Mouse (Mus musculus) hindbrain, embryonic 15.5 days (tissue): ENCODE data around the gene H2-T3. TPM values are rescaled to one million over a fixed set of nuclear protein-coding genes. Genes with fewer than 3 reads are reported as not detected.
"Not testable (repeated sequence)": the region's sequence is repeated elsewhere in the genome, so short reads cannot be mapped to it uniquely, and the experiment has no call there.

Experiments
- ATAC-seq: fragments of 200-750 bp; cut with Nextera tagmentation; 2 replicates; pipeline ENCODE4 v1.8.0; 2017; ENCODE audit warnings: low read depth, moderate number of reproducible peaks, moderate TSS enrichment; ENCODE audit not compliant: low FRiP score
- H3K27ac ChIP-seq: fragments of 300-500 bp; sonication (generic); replicated peaks from 2 replicates; pipeline ENCODE4 v1.5.1; 2015; ENCODE audit warnings: mild to moderate bottlenecking, inconsistent platforms
- H3K27me3 ChIP-seq: fragments of 300-500 bp; sonication (generic); 2 replicates; pipeline ENCODE4 v1.6.1; 2015; ENCODE audit warnings: control low read depth, inconsistent platforms
- H3K36me3 ChIP-seq: fragments of 300-500 bp; sonication (generic); 2 replicates; pipeline ENCODE4 v1.6.1; 2015; ENCODE audit warnings: control low read depth, inconsistent platforms
- H3K4me1 ChIP-seq: fragments of 300-500 bp; sonication (generic); replicated peaks from 2 replicates; pipeline ENCODE4 v1.6.1; 2015; ENCODE audit warnings: control low read depth, inconsistent platforms
- H3K4me2 ChIP-seq: fragments of 300-500 bp; sonication (generic); 2 replicates; pipeline ENCODE4 v1.6.1; 2015; ENCODE audit warnings: moderate library complexity, mild to moderate bottlenecking, inconsistent platforms
- H3K4me3 ChIP-seq: fragments of 300-500 bp; sonication (generic); 2 replicates; pipeline ENCODE4 v1.5.1; 2015; ENCODE audit warnings: mild to moderate bottlenecking, inconsistent platforms
- H3K9ac ChIP-seq: fragments of 300-500 bp; sonication (generic); 2 replicates; pipeline ENCODE4 v1.6.1; 2015; ENCODE audit warnings: inconsistent platforms
- H3K9me3 ChIP-seq: fragments of 300-500 bp; sonication (generic); 2 replicates; pipeline ENCODE4 v1.6.1; 2016; ENCODE audit warnings: control low read depth, inconsistent platforms
- WGBS: fragments of 180-500 bp; shearing (Covaris S2); methylation state at CpG from one replicate; pipeline ENCODE4 v1.1.7; 2015; 5-methylcytosine and 5-hydroxymethylcytosine counted together
- polyA plus RNA-seq: library from polyadenylated mRNA; unstranded; fragments of >200 nt; fragmentation: Nextera tagmentation; extraction: Ambion mirVana; gene quantifications from 2 replicates; pipeline ENCODE4 v1.2.1, GENCODE M21; 2015

H2-T3 gene
- polyA plus RNA-seq, 1 experiment from 2014 or later = not detected

GRCm38 (mm10) chr17:36205862-36206261, 15.8 kb upstream of the H2-T3 start:
- WGBS = under 1% methylated on average over 38 of the region's 41 CpGs
- no peaks in the 10 kb centered on the region for H3K36me3 ChIP-seq
- H3K4me3 ChIP-seq = peak overlapping the region; percentile 34
- no peaks in the 10 kb centered on the region for H3K9me3 ChIP-seq
- H3K4me2 ChIP-seq = peak overlapping the region; percentile 59
- H3K9ac ChIP-seq = peak overlapping the region; percentile 9; the same call in 1 of the 2 replicates
- H3K4me1 ChIP-seq = peaks cover 11% of the 10 kb centered on the region
- no peak overlapping the region for H3K27ac ChIP-seq
- peaks cover 49% of the 10 kb centered on the region for H3K27me3 ChIP-seq
- no peak for ATAC-seq

- no peak for ATAC-seq
- H3K9me3 ChIP-seq = no peaks in the 10 kb centered on the region
- H3K4me2 ChIP-seq = peak overlapping the region; percentile 59
- WGBS = 1% methylated on average over 15 of the region's 15 CpGs
- H3K4me3 ChIP-seq = peak overlapping the region; percentile 34
- H3K9ac ChIP-seq = no peak overlapping the region
- peaks cover 11% of the 10 kb centered on the region for H3K4me1 ChIP-seq
- peaks cover 49% of the 10 kb centered on the region for H3K27me3 ChIP-seq
- H3K36me3 ChIP-seq = no peaks in the 10 kb centered on the region
- H3K27ac ChIP-seq = no peak overlapping the region
Measured at GRCm38 (mm10) chr17:36205456-36205855, 15.4 kb upstream of the H2-T3 start.

GRCm38 (mm10) chr17:36201851-36202250, 11.8 kb upstream of the H2-T3 start:
- Histone ChIP-seq H3K4me3 (no peak overlapping the region), H3K36me3 (no peaks in the 10 kb centered on the region), H3K9me3 (no peaks in the 10 kb centered on the region), H3K4me1 (peaks cover 11% of the 10 kb centered on the region), H3K9ac (no peak overlapping the region), H3K27me3 (peaks cover 39% of the 10 kb centered on the region), H3K27ac (no peak overlapping the region), H3K4me2 (no peak overlapping the region)
- WGBS = 94% methylated on average over 2 of the region's 2 CpGs
- ATAC-seq = no peak

- no peak for ATAC-seq
- no peak overlapping the region for H3K4me2 ChIP-seq
- H3K9me3 ChIP-seq = no peaks in the 10 kb centered on the region
- H3K4me3 ChIP-seq = no peak overlapping the region
- H3K27ac ChIP-seq = no peak overlapping the region
- WGBS = 13% methylated on average over 5 of the region's 5 CpGs
- H3K4me1 ChIP-seq = no peaks in the 10 kb centered on the region
- H3K9ac ChIP-seq = no peak overlapping the region
- peaks cover 8% of the 10 kb centered on the region for H3K27me3 ChIP-seq
- no peaks in the 10 kb centered on the region for H3K36me3 ChIP-seq
Measured at GRCm38 (mm10) chr17:36198317-36198716, 8.2 kb upstream of the H2-T3 start.

DNA sequence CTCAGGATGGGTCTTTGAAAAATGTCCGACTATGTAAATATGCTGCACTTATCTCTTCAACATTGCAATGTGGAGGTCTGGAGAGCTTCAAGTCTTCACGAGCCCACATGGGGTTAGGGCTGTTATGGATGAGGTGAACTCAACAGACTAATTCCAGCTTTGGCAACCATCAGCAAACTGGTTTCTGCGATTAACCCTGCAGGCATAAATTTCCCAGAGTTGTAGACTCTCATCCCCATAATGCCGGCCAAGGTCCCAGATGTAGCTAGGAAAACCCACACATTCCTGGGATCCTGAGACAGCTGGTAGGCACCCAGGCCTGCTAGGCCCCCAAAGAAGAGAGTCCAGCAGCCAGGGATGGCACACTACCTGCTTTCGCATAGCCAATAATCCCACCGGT, 4.4 kb upstream of the H2-T3 start:
- no peak for ATAC-seq
- no peak overlapping the region for H3K9ac ChIP-seq
- no peak overlapping the region for H3K4me2 ChIP-seq
- peaks cover 16% of the 10 kb centered on the region; the same call in 1 of the 2 replicates for H3K27me3 ChIP-seq
- H3K27ac ChIP-seq = no peak overlapping the region
- H3K4me1 ChIP-seq = no peaks in the 10 kb centered on the region
- WGBS = 86% methylated on average over 6 of the region's 6 CpGs
- no peak overlapping the region for H3K4me3 ChIP-seq
- H3K36me3 ChIP-seq = no peaks in the 10 kb centered on the region
- no peaks in the 10 kb centered on the region for H3K9me3 ChIP-seq

GRCm38 (mm10) chr17:36193546-36194141, 3.6 kb upstream of the H2-T3 start:
- H3K27me3 ChIP-seq = peaks cover 22% of the 10 kb centered on the region
- no peak overlapping the region for H3K27ac ChIP-seq
- H3K4me3 ChIP-seq = no peak overlapping the region
- ATAC-seq = no peak
- H3K4me2 ChIP-seq = no peak overlapping the region
- H3K9ac ChIP-seq = no peak overlapping the region
- no peaks in the 10 kb centered on the region for H3K4me1 ChIP-seq
- no peaks in the 10 kb centered on the region for H3K36me3 ChIP-seq
- H3K9me3 ChIP-seq = no peaks in the 10 kb centered on the region
- WGBS = 32% methylated on average over 8 of the region's 8 CpGs

DNA sequence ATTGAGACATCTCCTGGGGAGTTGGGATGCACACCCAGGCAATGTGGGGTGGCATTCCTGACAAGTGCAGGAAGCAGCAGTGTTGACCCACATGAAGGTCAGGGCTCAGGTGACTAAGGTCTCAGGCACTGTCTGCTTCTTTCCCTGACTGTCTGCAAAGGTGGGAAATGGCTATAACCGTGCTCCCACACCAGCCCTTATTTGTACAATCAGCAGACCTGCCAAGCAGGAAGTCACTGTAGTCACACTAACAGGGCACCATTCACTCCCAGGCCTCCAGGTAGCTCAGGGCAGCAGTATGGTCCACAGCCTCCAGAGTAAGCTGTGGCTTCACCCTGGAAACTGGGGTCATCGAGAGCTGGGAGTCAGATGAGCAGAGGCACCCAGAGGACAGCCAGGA, 2.3 kb upstream of the H2-T3 start:
- 64% methylated on average over 2 of the region's 2 CpGs for WGBS
- peaks cover 23% of the 10 kb centered on the region for H3K27me3 ChIP-seq
- no peak for ATAC-seq

GRCm38 (mm10) chr17:36189491-36190168, 457 bp downstream of the H2-T3 start:
- no peak overlapping the region for H3K4me3 ChIP-seq
- 40% methylated on average over 18 of the region's 18 CpGs for WGBS
- H3K27ac ChIP-seq = no peak overlapping the region
- H3K36me3 ChIP-seq = no peaks in the 10 kb centered on the region
- H3K27me3 ChIP-seq = peaks cover 26% of the 10 kb centered on the region
- no peaks in the 10 kb centered on the region for H3K4me1 ChIP-seq
- no peak overlapping the region for H3K9ac ChIP-seq
- ATAC-seq = no peak
- H3K9me3 ChIP-seq = no peaks in the 10 kb centered on the region
- H3K4me2 ChIP-seq = no peak overlapping the region

More for the DNA sequence above, 2.3 kb upstream of the H2-T3 start:
- Histone ChIP-seq H3K4me3 (no peak overlapping the region), H3K4me2 (no peak overlapping the region), H3K9me3 (no peaks in the 10 kb centered on the region), H3K4me1 (no peaks in the 10 kb centered on the region), H3K9ac (no peak overlapping the region), H3K36me3 (no peaks in the 10 kb centered on the region), H3K27ac (no peak overlapping the region)

GRCm38 (mm10) chr17:36187540-36187939, 2.5 kb downstream of the H2-T3 start:
- no peak for ATAC-seq
- H3K27me3 ChIP-seq = peaks cover 32% of the 10 kb centered on the region
- H3K36me3 ChIP-seq = no peaks in the 10 kb centered on the region
- H3K27ac ChIP-seq = no peak overlapping the region
- no peak overlapping the region for H3K4me3 ChIP-seq
- H3K9ac ChIP-seq = no peak overlapping the region
- no peaks in the 10 kb centered on the region for H3K4me1 ChIP-seq
- no peaks in the 10 kb centered on the region for H3K9me3 ChIP-seq
- 65% methylated on average over 3 of the region's 3 CpGs for WGBS
- H3K4me2 ChIP-seq = no peak overlapping the region

- no peaks in the 10 kb centered on the region for H3K36me3 ChIP-seq
- 76% methylated on average over 12 of the region's 12 CpGs for WGBS
- peaks cover 4% of the 10 kb centered on the region for H3K4me1 ChIP-seq
- H3K27ac ChIP-seq = no peak overlapping the region
- H3K4me2 ChIP-seq = no peak overlapping the region
- H3K4me3 ChIP-seq = no peak overlapping the region
- no peak for ATAC-seq
- H3K27me3 ChIP-seq = peaks cover 30% of the 10 kb centered on the region
- H3K9me3 ChIP-seq = no peaks in the 10 kb centered on the region
- no peak overlapping the region for H3K9ac ChIP-seq
Measured at GRCm38 (mm10) chr17:36182212-36182611, 7.9 kb downstream of the H2-T3 start.

DNA sequence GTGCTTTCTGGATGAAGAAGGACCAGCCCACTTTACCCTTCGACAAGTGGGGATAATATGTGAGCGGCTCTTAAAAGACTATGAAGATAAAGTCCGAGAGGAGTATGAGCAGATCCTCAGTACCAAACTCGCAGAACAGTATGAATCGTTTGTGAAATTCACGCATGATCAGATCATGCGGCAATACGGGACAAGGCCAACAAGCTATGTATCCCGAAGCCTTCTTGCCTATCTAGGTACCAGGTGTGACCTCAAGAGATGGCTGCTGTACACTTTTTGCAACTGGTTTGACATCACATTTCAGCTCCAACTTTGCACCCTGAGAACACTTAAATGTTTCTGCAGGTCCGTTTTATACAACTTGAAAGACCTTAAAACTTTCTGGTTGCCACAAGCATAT, 10.6 kb downstream of the H2-T3 start:
- not testable (repeated sequence) for H3K9me3 ChIP-seq, ATAC-seq, H3K36me3 ChIP-seq, H3K27ac ChIP-seq, H3K4me1 ChIP-seq, H3K9ac ChIP-seq
- peaks cover 27% of the 10 kb centered on the region for H3K27me3 ChIP-seq
- WGBS = 9% methylated on average over 10 of the region's 10 CpGs
- H3K4me3 ChIP-seq = peak overlapping the region; percentile 35
- peak overlapping the region; percentile 58 for H3K4me2 ChIP-seq

GRCm38 (mm10) chr17:36178938-36179337, 11.1 kb downstream of the H2-T3 start:
- Histone ChIP-seq H3K27me3 (peaks cover 27% of the 10 kb centered on the region), H3K4me2 (peak overlapping the region; percentile 58), H3K4me3 (peak overlapping the region; percentile 35)
- not testable (repeated sequence) for ATAC-seq, H3K36me3 ChIP-seq, H3K4me1 ChIP-seq, H3K9ac ChIP-seq, H3K9me3 ChIP-seq, H3K27ac ChIP-seq
- WGBS = under 1% methylated on average over 40 of the region's 40 CpGs
